Mouse (Mus musculus) heart, adult 2 months (tissue): ENCODE measurements around the gene Neurl1a.

Source experiments
- CTCF ChIP-seq: fragments of 200-600 bp; IDR thresholded peaks from 2 replicates; pipeline ENCODE4 v1.8.1; 2022; ENCODE audit warnings: antibody characterized with exemption, mild to moderate bottlenecking, moderate library complexity
- EP300 ChIP-seq: fragments of 200-500 bp; IDR thresholded peaks from 2 replicates; pipeline ENCODE4 v1.6.1; 2011; ENCODE audit warnings: low read depth, low read length, control low read depth; ENCODE audit not compliant: insufficient read depth
- POLR2A ChIP-seq: fragments of 200-500 bp; IDR thresholded peaks from 2 replicates; pipeline ENCODE4 v1.6.1; 2011; ENCODE audit warnings: mild to moderate bottlenecking, low read depth, low read length, control low read depth; ENCODE audit not compliant: insufficient read depth

- TF ChIP-seq CTCF (no peak), POLR2A (no peak), EP300 (no peak)
These were observed 107.0 kb downstream of the Neurl1a start for GRCm38 (mm10) chr19:47285581-47285980.
